ENCODE assay signal across 27 mouse cellular contexts in genomic region chr19:45299768-45300167, GRCm38 (mm10).
DNase-seq lines count a peak whose midpoint lies in the region; ATAC-seq and TF ChIP-seq lines count a peak whose summit lies in the region.
"Had no signal": no experiment of that assay in that cellular context is flagged by ENCODE, and none has a peak within 500 bp of the region (broad histone marks: within the 10 kb centered on the region; RNA-seq: fewer than 3 reads in every experiment).

No protein-coding gene starts in this region.

- H3K36me3 ChIP-seq in heart, embryonic 13.5 days: no peaks in the 10 kb centered on the region
- H3K36me3 ChIP-seq: forebrain, embryonic 10.5 days; G1E; limb, embryonic 13.5 days; liver, embryonic 12.5 days; midbrain, embryonic 10.5 days; stomach, embryonic 15.5 days had no signal

- DNase-seq in heart, postnatal 14 days: no peak
- DNase-seq in layer of hippocampus, adult 2 months (ENCODE audit: low spot score in 2 of 2): no peak
- no peak for DNase-seq in layer of hippocampus, postnatal 10 days (ENCODE audit: low spot score in 2 of 2)
- DNase-seq in T-cell, adult 2 months (ENCODE audit: low spot score): no peak
- DNase-seq in urinary bladder, postnatal 36 days (ENCODE audit: low spot score in 2 of 2): no peak
- DNase-seq: adrenal gland, postnatal 25 days; gastrocnemius, postnatal 10 days; heart, adult 18-20 months; kidney, adult 9 months; kidney, postnatal 14 days; layer of hippocampus, postnatal 36 days; lung, adult 18-20 months; lung, postnatal 10 days; thymus, postnatal 36 days had no signal

- H3K27ac ChIP-seq in heart, embryonic 13.5 days (replicated peaks): peak overlapping the region; percentile 81
- H3K27ac ChIP-seq in layer of hippocampus, adult 2 months: 0 out of 2 replicates have a peak overlapping the region, but pooled peaks have one; percentile 7
- H3K27ac ChIP-seq in cortical plate, adult 2 months (ENCODE audit: insufficient read depth, low read length): peak overlapping the region; percentile 54; the same call in 1 of the 2 replicates
- H3K27ac ChIP-seq: forebrain, embryonic 10.5 days; limb, embryonic 13.5 days; liver, embryonic 12.5 days; midbrain, embryonic 10.5 days; stomach, embryonic 15.5 days had no signal

- peaks cover 46% of the 10 kb centered on the region for H3K4me1 ChIP-seq in heart, embryonic 13.5 days
- H3K4me1 ChIP-seq in cortical plate, adult 2 months (ENCODE audit: control insufficient read depth, insufficient read depth, low read length): peaks cover 8% of the 10 kb centered on the region

- no peaks in the 10 kb centered on the region for H3K9me3 ChIP-seq in heart, embryonic 13.5 days
- H3K9me3 ChIP-seq: forebrain, embryonic 10.5 days; G1E; limb, embryonic 13.5 days; liver, embryonic 12.5 days; midbrain, embryonic 10.5 days; stomach, embryonic 15.5 days had no signal

- no peak overlapping the region for H3K4me3 ChIP-seq in heart, embryonic 13.5 days
- no peak overlapping the region for H3K4me3 ChIP-seq in layer of hippocampus, adult 2 months
- H3K4me3 ChIP-seq in cortical plate, adult 2 months (ENCODE audit: insufficient read depth, low read length): no peak overlapping the region
- H3K4me3 ChIP-seq: forebrain, embryonic 10.5 days; limb, embryonic 13.5 days; liver, embryonic 12.5 days; midbrain, embryonic 10.5 days; myocyte; stomach, embryonic 15.5 days had no signal

- TF ChIP-seq CTCF in layer of hippocampus, adult 2 months (conservative IDR thresholded peaks at IDR 0.05): no peak
- TF ChIP-seq CTCF in cortical plate, adult 2 months (IDR thresholded peaks at IDR 0.05; ENCODE audit: extremely low read depth, insufficient read depth, low read length): no peak

- ATAC-seq in heart, embryonic 13.5 days (ENCODE audit: extremely low read depth, insufficient number of reproducible peaks, low FRiP score, low TSS enrichment): no peak
- ATAC-seq: forebrain, embryonic 16.5 days; intestine, embryonic 16.5 days; liver, embryonic 12.5 days; midbrain, embryonic 16.5 days; Patski had no signal

- intact Hi-C loops in heart, postnatal 14 days (cut with DNase I): loop anchor here (5.0 kb wide), 3 partner anchors 68 to 248 kb away; no protein-coding TSS in a partner anchor

- peaks cover 87% of the 10 kb centered on the region for H3K27me3 ChIP-seq in heart, embryonic 13.5 days (replicated peaks)

- no peak overlapping the region for H3K9ac ChIP-seq in heart, embryonic 13.5 days
- H3K9ac ChIP-seq: limb, embryonic 13.5 days; liver, embryonic 12.5 days; stomach, embryonic 15.5 days had no signal

- WGBS in heart, embryonic 13.5 days: 38% methylated on average over 5 of the region's 5 CpGs

- peak overlapping the region; percentile 22; the same call in 1 of the 2 replicates for H3K4me2 ChIP-seq in heart, embryonic 13.5 days
- H3K4me2 ChIP-seq: limb, embryonic 13.5 days; liver, embryonic 12.5 days; stomach, embryonic 15.5 days had no signal

- TF ChIP-seq POLR2A in cortical plate, adult 2 months (IDR thresholded peaks at IDR 0.05; ENCODE audit: extremely low read depth, insufficient read depth, low read length): no peak

Comparison
In these comparisons a context has a peak if more than half of its experiments do, and no peak if none do; other contexts are left out.
1. H3K27ac ChIP-seq: peak in every context shown above with its lines; median percentile 81 in heart, embryonic 13.5 days; 54 in cortical plate, adult 2 months; 7 in layer of hippocampus, adult 2 months.